Mouse (Mus musculus) testis, adult 2 months (tissue): ENCODE data around the gene Thra.

ENCODE experiments used
- CTCF ChIP-seq: fragments of 200-500 bp; IDR thresholded peaks from 2 replicates; pipeline ENCODE4 v1.5.1; 2012; ENCODE audit warnings: low read depth, mild to moderate bottlenecking, inconsistent platforms, low read length, moderate library complexity; ENCODE audit not compliant: control insufficient read depth, insufficient read depth, insufficient replicate concordance
- POLR2A ChIP-seq: fragments of 200-500 bp; IDR thresholded peaks from 2 replicates; pipeline ENCODE4 v1.6.1; 2012; ENCODE audit warnings: low read depth, mild to moderate bottlenecking, inconsistent platforms, low read length, moderate library complexity; ENCODE audit not compliant: control insufficient read depth

DNA sequence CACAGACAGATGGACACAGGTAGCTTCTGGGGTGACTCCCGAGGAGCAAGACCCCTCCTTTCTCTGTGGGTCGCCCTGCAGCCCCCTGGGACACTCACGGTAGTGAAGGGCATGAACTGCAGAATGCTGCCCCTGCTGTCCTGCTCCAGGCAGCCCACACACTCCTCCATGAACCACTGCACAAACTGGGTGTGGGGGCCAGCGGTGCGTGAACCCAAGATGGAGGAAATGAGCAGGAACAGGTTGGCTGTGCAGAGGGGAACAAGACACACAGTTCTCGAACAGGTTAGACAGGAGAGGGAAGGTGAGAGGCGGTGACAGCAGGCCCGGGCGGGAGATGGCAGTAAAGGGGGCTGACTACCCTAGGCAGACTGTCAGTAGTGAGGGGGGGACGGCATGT, 35.4 kb upstream of the Thra start:
- TF ChIP-seq CTCF (no peak), POLR2A (no peak)
